Mouse (Mus musculus): ENCODE measurements around the gene Nup133.

GRCm38 (mm10) chr8:123907604-123908003 is 41.5 kb downstream of the Nup133 start:
- TF ChIP-seq POLR2A (IDR thresholded peaks at IDR 0.05; ENCODE audit: low read depth, low read length), result no peak
- TF ChIP-seq CTCF (conservative IDR thresholded peaks at IDR 0.05; ENCODE audit: insufficient read depth, insufficient read length, low read depth, low read length), result no peak
